Mouse (Mus musculus): ENCODE results near the gene Lamb2. TPM values are rescaled to one million over a fixed set of nuclear protein-coding genes. Genes with fewer than 3 reads are reported as not detected.
A peak's percentile ranks its signal among the peaks of the same experiment; 100 is the strongest.

Lamb2 gene
- polyA plus RNA-seq (2014; fragmentation: Nextera tagmentation; extraction: Ambion mirVana) = 17.2 and 18.1 TPM in 2 replicates

GRCm38 (mm10) chr9:108479721-108480351 lies at the start of gene Lamb2:
Lamb2 (plus strand) TSS chr9:108479736.
- H3K4me1 ChIP-seq (ENCODE audit: control insufficient read depth, insufficient read depth, low read length) = peaks cover 5% of the 10 kb centered on the region
- peak within 1 kb of the TSS; percentile 35 for H3K4me3 ChIP-seq (ENCODE audit: low read depth, low read length)
- H3K27me3 ChIP-seq (ENCODE audit: control insufficient read depth, insufficient read depth, low read length) = no peaks in the 10 kb centered on the region
- 15% methylated on average over 10 of the region's 10 CpGs for WGBS
- no peaks in the 10 kb centered on the region; the same call in none of the 2 replicates for H3K36me3 ChIP-seq (ENCODE audit: control insufficient read depth, insufficient read depth, low read length)
- ATAC-seq (ENCODE audit: insufficient read depth, low FRiP score, low TSS enrichment) (peak; percentile 60; the same call in 1 of the 2 replicates), DNase-seq (ENCODE audit: low spot score) (peak; percentile 42)
- 0 out of 2 replicates have a peak within 1 kb of the TSS, but pooled peaks have one; percentile 14 for H3K27ac ChIP-seq (ENCODE audit: low read depth, low read length)
- H3K9ac ChIP-seq (ENCODE audit: low read length) = peak within 1 kb of the TSS; percentile 53
- no peaks in the 10 kb centered on the region for H3K9me3 ChIP-seq (ENCODE audit: control insufficient read depth, low read length)
- H3K4me2 ChIP-seq (ENCODE audit: low read depth) = peak within 1 kb of the TSS; percentile 59

GRCm38 (mm10) chr9:108431431-108432067 lies 48.0 kb upstream of the Lamb2 start:
- DNase-seq (ENCODE audit: low spot score) (peak; percentile 65), ATAC-seq (ENCODE audit: insufficient read depth, low FRiP score, low TSS enrichment) (no peak)
- Histone ChIP-seq H3K4me2 (ENCODE audit: low read depth) (peak overlapping the region; percentile 37), H3K27me3 (ENCODE audit: control insufficient read depth, insufficient read depth, low read length) (no peaks in the 10 kb centered on the region), H3K9ac (ENCODE audit: low read length) (no peak overlapping the region; the same call in 1 of the 2 replicates), H3K4me1 (ENCODE audit: control insufficient read depth, insufficient read depth, low read length) (0 out of 2 replicates have a peak, but pooled peaks cover 5% of the 10 kb centered on the region), H3K36me3 (ENCODE audit: control insufficient read depth, insufficient read depth, low read length) (no peaks in the 10 kb centered on the region), H3K27ac (ENCODE audit: low read depth, low read length) (no peak overlapping the region), H3K9me3 (ENCODE audit: control insufficient read depth, low read length) (no peaks in the 10 kb centered on the region), H3K4me3 (ENCODE audit: low read depth, low read length) (peak overlapping the region; percentile 3; the same call in 1 of the 2 replicates)
- 42% methylated on average over 32 of the region's 32 CpGs for WGBS

DNA sequence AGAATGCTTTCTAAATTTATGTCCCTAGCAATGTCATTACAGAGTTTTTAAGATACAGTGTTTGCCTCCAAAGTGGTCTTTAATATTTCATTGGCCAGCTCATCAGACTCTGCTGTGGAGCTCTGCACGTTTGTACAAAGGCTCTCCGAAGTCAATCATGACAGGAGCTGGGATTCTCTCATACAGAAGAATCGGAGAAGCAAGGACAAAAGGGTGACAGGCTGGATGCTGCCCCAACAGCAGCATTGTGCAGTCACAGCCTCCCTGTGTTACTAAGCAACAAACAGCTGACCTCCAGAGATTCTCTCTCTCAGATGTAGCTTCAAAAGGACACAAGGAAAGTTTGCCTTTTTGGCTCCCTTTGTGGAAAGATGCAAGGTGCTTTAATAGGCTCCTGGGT lies 43.4 kb upstream of the Lamb2 start, which contains the start of gene BC048562:
Gene BC048562, plus strand, starts transcription at position 301 of the 400 bp plus-strand sequence.
- H3K9ac ChIP-seq (ENCODE audit: low read length) = no peak within 1 kb of the TSS
- H3K4me1 ChIP-seq (ENCODE audit: control insufficient read depth, insufficient read depth, low read length) = peaks cover 5% of the 10 kb centered on the region; the same call in 1 of the 2 replicates
- H3K4me3 ChIP-seq (ENCODE audit: low read depth, low read length) = no peak within 1 kb of the TSS
- ATAC-seq (ENCODE audit: insufficient read depth, low FRiP score, low TSS enrichment) (no peak), DNase-seq (ENCODE audit: low spot score) (no peak)
- no peaks in the 10 kb centered on the region for H3K36me3 ChIP-seq (ENCODE audit: control insufficient read depth, insufficient read depth, low read length)
- H3K4me2 ChIP-seq (ENCODE audit: low read depth) = no peak within 1 kb of the TSS
- WGBS = 57% methylated on average over 3 of the region's 3 CpGs
- H3K27me3 ChIP-seq (ENCODE audit: control insufficient read depth, insufficient read depth, low read length) = no peaks in the 10 kb centered on the region
- H3K27ac ChIP-seq (ENCODE audit: low read depth, low read length) = no peak within 1 kb of the TSS
- no peaks in the 10 kb centered on the region for H3K9me3 ChIP-seq (ENCODE audit: control insufficient read depth, low read length)

DNA sequence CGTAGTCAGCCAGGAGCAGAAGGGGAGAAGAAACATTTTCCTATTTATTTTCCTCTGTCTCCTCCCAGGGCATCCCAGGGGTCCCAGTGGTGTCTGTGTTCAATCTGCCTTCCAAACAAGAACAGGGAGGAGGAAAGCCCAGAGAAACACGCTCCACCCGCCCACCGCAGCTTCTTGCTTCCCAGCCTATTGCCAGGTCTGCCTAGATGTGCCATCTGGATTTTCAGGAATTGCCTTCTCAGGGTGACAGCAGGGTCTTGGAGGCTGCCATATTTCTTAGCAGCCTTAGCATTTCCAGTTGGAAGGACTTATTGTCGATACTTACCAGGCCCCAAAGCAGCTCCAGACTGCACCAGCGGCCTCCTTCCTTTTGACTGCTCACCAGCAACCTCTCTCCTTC lies 40.4 kb upstream of the Lamb2 start:
- no peak overlapping the region for H3K9ac ChIP-seq (ENCODE audit: low read length)
- H3K4me1 ChIP-seq (ENCODE audit: control insufficient read depth, insufficient read depth, low read length) = no peaks in the 10 kb centered on the region; the same call in 1 of the 2 replicates
- H3K36me3 ChIP-seq (ENCODE audit: control insufficient read depth, insufficient read depth, low read length) = no peaks in the 10 kb centered on the region
- H3K27ac ChIP-seq (ENCODE audit: low read depth, low read length) = no peak overlapping the region
- ATAC-seq (ENCODE audit: insufficient read depth, low FRiP score, low TSS enrichment) (no peak), DNase-seq (ENCODE audit: low spot score) (no peak)
- no peak overlapping the region for H3K4me2 ChIP-seq (ENCODE audit: low read depth)
- WGBS = 82% methylated on average over 6 of the region's 6 CpGs
- no peaks in the 10 kb centered on the region for H3K9me3 ChIP-seq (ENCODE audit: control insufficient read depth, low read length)
- no peaks in the 10 kb centered on the region for H3K27me3 ChIP-seq (ENCODE audit: control insufficient read depth, insufficient read depth, low read length)
- no peak overlapping the region for H3K4me3 ChIP-seq (ENCODE audit: low read depth, low read length)

DNA sequence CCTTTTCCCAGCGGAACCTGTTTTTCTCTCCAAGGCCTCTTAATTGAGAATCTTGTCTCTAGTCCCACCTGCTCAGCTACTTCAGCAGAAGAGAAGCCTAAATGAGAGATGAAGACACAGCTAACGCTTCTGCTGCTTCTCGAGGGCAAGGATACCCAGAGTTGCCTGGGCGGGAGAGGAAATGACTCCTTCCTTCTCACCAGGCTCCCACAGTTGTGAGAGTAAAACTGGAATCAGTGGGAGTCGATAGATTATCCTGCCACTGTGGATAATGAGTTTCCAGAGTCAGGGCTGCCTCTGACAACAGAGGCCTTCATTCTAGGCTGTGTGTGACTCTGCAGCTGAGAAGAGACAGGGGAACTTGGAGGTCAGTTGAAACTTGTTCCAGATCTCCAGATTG lies 39.1 kb upstream of the Lamb2 start:
- Histone ChIP-seq H3K4me1 (ENCODE audit: control insufficient read depth, insufficient read depth, low read length) (no peaks in the 10 kb centered on the region; the same call in 1 of the 2 replicates), H3K4me3 (ENCODE audit: low read depth, low read length) (no peak overlapping the region), H3K9me3 (ENCODE audit: control insufficient read depth, low read length) (no peaks in the 10 kb centered on the region), H3K4me2 (ENCODE audit: low read depth) (no peak overlapping the region), H3K27me3 (ENCODE audit: control insufficient read depth, insufficient read depth, low read length) (no peaks in the 10 kb centered on the region), H3K27ac (ENCODE audit: low read depth, low read length) (no peak overlapping the region), H3K36me3 (ENCODE audit: control insufficient read depth, insufficient read depth, low read length) (no peaks in the 10 kb centered on the region), H3K9ac (ENCODE audit: low read length) (no peak overlapping the region)
- DNase-seq (ENCODE audit: low spot score) = no peak
- WGBS = 78% methylated on average over 5 of the region's 5 CpGs
- no peak for ATAC-seq (ENCODE audit: insufficient read depth, low FRiP score, low TSS enrichment)

DNA sequence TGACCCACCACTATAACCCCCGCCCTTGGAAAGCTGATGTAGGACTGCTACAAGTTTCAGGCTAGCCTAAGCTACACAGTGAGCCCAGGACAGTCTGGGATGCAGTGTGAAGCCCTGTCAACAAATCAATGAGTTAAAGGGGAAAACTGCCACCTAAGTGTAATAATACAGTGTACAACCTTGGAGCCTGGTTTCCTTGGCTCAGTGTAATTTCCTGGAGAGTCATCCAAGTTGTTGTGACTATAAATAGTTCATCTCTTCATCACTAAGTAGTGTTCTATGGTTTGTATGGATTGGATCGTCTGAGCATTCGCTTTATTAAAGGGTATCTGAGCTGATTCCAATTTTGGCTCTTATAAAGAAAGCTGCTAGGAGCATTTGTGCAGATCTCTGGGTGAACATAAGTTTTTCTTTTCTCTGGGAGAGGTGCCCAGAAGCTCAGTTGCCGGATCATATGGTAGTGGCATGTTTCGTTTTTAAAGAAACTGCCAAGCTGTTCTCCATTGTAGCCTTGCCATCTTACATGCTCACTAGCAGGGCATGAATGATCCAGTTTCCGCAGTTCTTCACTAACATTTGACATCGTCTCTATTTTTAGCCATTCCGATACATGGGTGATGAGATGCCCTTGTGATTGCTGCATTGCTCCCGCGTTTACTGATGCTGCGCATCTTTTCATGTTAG lies 38.2 kb upstream of the Lamb2 start:
- H3K27me3 ChIP-seq (ENCODE audit: control insufficient read depth, insufficient read depth, low read length) = no peaks in the 10 kb centered on the region
- H3K4me2 ChIP-seq (ENCODE audit: low read depth) = no peak overlapping the region
- H3K27ac ChIP-seq (ENCODE audit: low read depth, low read length) = no peak overlapping the region
- WGBS = 91% methylated on average over 11 of the region's 11 CpGs
- ATAC-seq (ENCODE audit: insufficient read depth, low FRiP score, low TSS enrichment) (no peak), DNase-seq (ENCODE audit: low spot score) (no peak)
- H3K36me3 ChIP-seq (ENCODE audit: control insufficient read depth, insufficient read depth, low read length) = no peaks in the 10 kb centered on the region
- H3K4me1 ChIP-seq (ENCODE audit: control insufficient read depth, insufficient read depth, low read length) = no peaks in the 10 kb centered on the region; the same call in 1 of the 2 replicates
- H3K9me3 ChIP-seq (ENCODE audit: control insufficient read depth, low read length) = no peaks in the 10 kb centered on the region
- no peak overlapping the region for H3K9ac ChIP-seq (ENCODE audit: low read length)
- no peak overlapping the region for H3K4me3 ChIP-seq (ENCODE audit: low read depth, low read length)

DNA sequence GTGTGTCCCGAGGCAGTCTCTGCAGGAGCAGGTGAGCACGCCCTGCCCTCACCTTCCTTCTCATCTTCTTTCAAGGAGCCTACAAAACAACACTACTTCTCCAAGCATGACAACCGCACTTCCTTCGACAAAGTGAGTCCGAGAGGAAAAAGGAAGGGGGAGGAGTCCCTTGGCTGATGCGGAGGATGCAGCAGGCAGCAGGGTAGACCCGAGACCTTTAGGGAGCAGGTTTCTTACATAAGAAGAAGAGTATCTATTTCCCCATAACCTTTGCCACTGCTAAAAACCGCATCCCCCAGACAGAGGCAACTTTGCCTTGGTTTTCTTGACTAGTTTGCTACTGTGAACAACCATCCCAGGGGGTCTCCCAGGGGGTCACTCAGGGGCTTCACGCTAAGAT lies 34.4 kb upstream of the Lamb2 start:
- H3K4me1 ChIP-seq (ENCODE audit: control insufficient read depth, insufficient read depth, low read length) = peaks cover 9% of the 10 kb centered on the region
- ATAC-seq (ENCODE audit: insufficient read depth, low FRiP score, low TSS enrichment) = no peak
- no peak for DNase-seq (ENCODE audit: low spot score)
- H3K9ac ChIP-seq (ENCODE audit: low read length) = no peak overlapping the region
- H3K9me3 ChIP-seq (ENCODE audit: control insufficient read depth, low read length) = no peaks in the 10 kb centered on the region
- no peaks in the 10 kb centered on the region for H3K27me3 ChIP-seq (ENCODE audit: control insufficient read depth, insufficient read depth, low read length)
- WGBS = 74% methylated on average over 9 of the region's 9 CpGs
- no peak overlapping the region for H3K4me3 ChIP-seq (ENCODE audit: low read depth, low read length)
- no peak overlapping the region for H3K27ac ChIP-seq (ENCODE audit: low read depth, low read length)
- H3K36me3 ChIP-seq (ENCODE audit: control insufficient read depth, insufficient read depth, low read length) = no peaks in the 10 kb centered on the region
- H3K4me2 ChIP-seq (ENCODE audit: low read depth) = no peak overlapping the region

GRCm38 (mm10) chr9:108449860-108450259 lies 29.7 kb upstream of the Lamb2 start:
- Histone ChIP-seq H3K27ac (ENCODE audit: low read depth, low read length) (peak overlapping the region; percentile 73; the same call in 1 of the 2 replicates), H3K4me3 (ENCODE audit: low read depth, low read length) (no peak overlapping the region), H3K4me2 (ENCODE audit: low read depth) (peak overlapping the region; percentile 91), H3K9ac (ENCODE audit: low read length) (no peak overlapping the region), H3K4me1 (ENCODE audit: control insufficient read depth, insufficient read depth, low read length) (peaks cover 16% of the 10 kb centered on the region), H3K36me3 (ENCODE audit: control insufficient read depth, insufficient read depth, low read length) (no peaks in the 10 kb centered on the region), H3K9me3 (ENCODE audit: control insufficient read depth, low read length) (no peaks in the 10 kb centered on the region), H3K27me3 (ENCODE audit: control insufficient read depth, insufficient read depth, low read length) (no peaks in the 10 kb centered on the region)
- 46% methylated on average over 4 of the region's 4 CpGs for WGBS
- DNase-seq (ENCODE audit: low spot score) (peak; percentile 81), ATAC-seq (ENCODE audit: insufficient read depth, low FRiP score, low TSS enrichment) (peak; percentile 59)
